Mouse (Mus musculus) heart, adult 2 months (tissue): ENCODE results near the gene Mgat4c.

Source experiments
- CTCF ChIP-seq: fragments of 200-600 bp; IDR thresholded peaks from 2 replicates; pipeline ENCODE4 v1.8.1; 2022; ENCODE audit warnings: antibody characterized with exemption, mild to moderate bottlenecking, moderate library complexity
- EP300 ChIP-seq: fragments of 200-500 bp; IDR thresholded peaks from 2 replicates; pipeline ENCODE4 v1.6.1; 2011; ENCODE audit warnings: low read depth, low read length, control low read depth; ENCODE audit not compliant: insufficient read depth

DNA sequence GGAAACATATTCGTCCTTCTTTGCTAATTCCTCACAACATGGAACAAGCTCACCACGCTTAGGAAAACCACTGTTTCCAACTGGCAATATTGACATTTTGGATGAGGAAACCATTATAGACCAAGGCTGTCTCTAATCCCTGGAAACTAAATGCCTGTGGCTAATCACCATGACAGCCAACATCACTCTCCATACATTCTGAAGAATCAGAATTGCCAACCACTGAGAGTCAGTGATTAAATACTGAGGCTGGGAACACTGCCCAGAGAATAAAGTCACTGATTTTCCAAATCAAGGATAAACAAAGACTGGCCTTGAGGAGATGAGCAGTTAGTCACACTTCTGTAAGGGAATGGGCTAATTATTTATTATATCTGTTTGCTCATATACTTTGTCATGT is 361.2 kb downstream of the Mgat4c start:
- TF ChIP-seq EP300, result no peak
- TF ChIP-seq CTCF, result no peak
